Mouse (Mus musculus): Measurements from ENCODE around the gene Mospd3.

The Mospd3 gene

GRCm38 (mm10) chr5:137600619-137601364, at the start of gene Mospd3:
Gene Mospd3 (minus strand): TSS chr5:137601058.
- in situ Hi-C loops (cut with MboI; ENCODE audit: unreplicated experiment in 2 of 2), result loop anchor here in 1 of 2 experiments (5.0 kb wide), 1 partner anchor 68 kb away; the partner anchor contains the start of genes Epo and Gnb2

- in situ Hi-C loops (cut with MboI; ENCODE audit: unreplicated experiment in 2 of 2), result loop anchor here (5.0 to 10.0 kb wide), 7 partner anchors 58 to 533 kb away; partner anchors contain the start of genes Epo (in 2 of the 2), Gnb2 (in 2 of the 2), Pilrb2 (in 1 of the 2) and Pop7 (in 1 of the 2)
These were observed 49.1 kb upstream of the Mospd3 start for GRCm38 (mm10) chr5:137649669-137650571.

GRCm38 (mm10) chr5:137649251-137649650, 48.4 kb upstream of the Mospd3 start:
- in situ Hi-C loops (cut with MboI; ENCODE audit: unreplicated experiment in 2 of 2), result no loop called here

GRCm38 (mm10) chr5:137647827-137648601, 47.2 kb upstream of the Mospd3 start:
- in situ Hi-C loops (cut with MboI; ENCODE audit: unreplicated experiment in 2 of 2), result no loop called here

GRCm38 (mm10) chr5:137645652-137646091, 44.8 kb upstream of the Mospd3 start, which contains the start of gene Irs3:
Gene Irs3 (minus strand): TSS chr5:137645714.
- in situ Hi-C loops (cut with MboI; ENCODE audit: unreplicated experiment in 2 of 2), result no loop called here

GRCm38 (mm10) chr5:137645091-137645651, 44.3 kb upstream of the Mospd3 start:
- in situ Hi-C loops (cut with MboI; ENCODE audit: unreplicated experiment in 2 of 2), result no loop called here

GRCm38 (mm10) chr5:137644484-137644883, 43.6 kb upstream of the Mospd3 start:
- in situ Hi-C loops (cut with MboI; ENCODE audit: unreplicated experiment in 2 of 2), result no loop called here

- in situ Hi-C loops (cut with MboI; ENCODE audit: unreplicated experiment in 2 of 2), result no loop called here
These were observed 42.0 kb upstream of the Mospd3 start for GRCm38 (mm10) chr5:137642886-137643285.

GRCm38 (mm10) chr5:137641054-137641453, 40.2 kb upstream of the Mospd3 start, which contains the start of gene Sap25:
Gene Sap25 (plus strand): TSS chr5:137641334.
- in situ Hi-C loops (cut with MboI; ENCODE audit: unreplicated experiment in 2 of 2), result no loop called here

- in situ Hi-C loops (cut with MboI; ENCODE audit: unreplicated experiment in 2 of 2), result no loop called here
These were observed 38.6 kb upstream of the Mospd3 start for GRCm38 (mm10) chr5:137639472-137639871.

- in situ Hi-C loops (cut with MboI; ENCODE audit: unreplicated experiment in 2 of 2), result no loop called here
These were observed 32.7 kb upstream of the Mospd3 start for GRCm38 (mm10) chr5:137633397-137634084.

- in situ Hi-C loops (cut with MboI; ENCODE audit: unreplicated experiment in 2 of 2), result no loop called here
These were observed 30.7 kb upstream of the Mospd3 start for GRCm38 (mm10) chr5:137631591-137631990.

- in situ Hi-C loops (cut with MboI; ENCODE audit: unreplicated experiment in 2 of 2), result no loop called here
These were observed 30.3 kb upstream of the Mospd3 start for GRCm38 (mm10) chr5:137631171-137631570.

- in situ Hi-C loops (cut with MboI; ENCODE audit: unreplicated experiment in 2 of 2), result no loop called here
These were observed 29.7 kb upstream of the Mospd3 start for GRCm38 (mm10) chr5:137630602-137631001.

- in situ Hi-C loops (cut with MboI; ENCODE audit: unreplicated experiment in 2 of 2), result no loop called here
These were observed 29.2 kb upstream of the Mospd3 start for GRCm38 (mm10) chr5:137629906-137630545.

- in situ Hi-C loops (cut with MboI; ENCODE audit: unreplicated experiment in 2 of 2), result no loop called here
These were observed 28.5 kb upstream of the Mospd3 start for GRCm38 (mm10) chr5:137629306-137629721.

GRCm38 (mm10) chr5:137628498-137629305, 27.8 kb upstream of the Mospd3 start, which contains the start of the genes Fbxo24, Lrch4 and Gm20605:
Gene Fbxo24 (minus strand): TSS chr5:137629002.
Gene Lrch4 (plus strand): TSS chr5:137629121.
Gene Gm20605 (plus strand): TSS chr5:137629175.
- in situ Hi-C loops (cut with MboI; ENCODE audit: unreplicated experiment in 2 of 2), result no loop called here

GRCm38 (mm10) chr5:137627991-137628390, 27.1 kb upstream of the Mospd3 start:
- in situ Hi-C loops (cut with MboI; ENCODE audit: unreplicated experiment in 2 of 2), result no loop called here
